Mouse (Mus musculus): ENCODE results near the gene Nr2c1.

The Nr2c1 gene

DNA sequence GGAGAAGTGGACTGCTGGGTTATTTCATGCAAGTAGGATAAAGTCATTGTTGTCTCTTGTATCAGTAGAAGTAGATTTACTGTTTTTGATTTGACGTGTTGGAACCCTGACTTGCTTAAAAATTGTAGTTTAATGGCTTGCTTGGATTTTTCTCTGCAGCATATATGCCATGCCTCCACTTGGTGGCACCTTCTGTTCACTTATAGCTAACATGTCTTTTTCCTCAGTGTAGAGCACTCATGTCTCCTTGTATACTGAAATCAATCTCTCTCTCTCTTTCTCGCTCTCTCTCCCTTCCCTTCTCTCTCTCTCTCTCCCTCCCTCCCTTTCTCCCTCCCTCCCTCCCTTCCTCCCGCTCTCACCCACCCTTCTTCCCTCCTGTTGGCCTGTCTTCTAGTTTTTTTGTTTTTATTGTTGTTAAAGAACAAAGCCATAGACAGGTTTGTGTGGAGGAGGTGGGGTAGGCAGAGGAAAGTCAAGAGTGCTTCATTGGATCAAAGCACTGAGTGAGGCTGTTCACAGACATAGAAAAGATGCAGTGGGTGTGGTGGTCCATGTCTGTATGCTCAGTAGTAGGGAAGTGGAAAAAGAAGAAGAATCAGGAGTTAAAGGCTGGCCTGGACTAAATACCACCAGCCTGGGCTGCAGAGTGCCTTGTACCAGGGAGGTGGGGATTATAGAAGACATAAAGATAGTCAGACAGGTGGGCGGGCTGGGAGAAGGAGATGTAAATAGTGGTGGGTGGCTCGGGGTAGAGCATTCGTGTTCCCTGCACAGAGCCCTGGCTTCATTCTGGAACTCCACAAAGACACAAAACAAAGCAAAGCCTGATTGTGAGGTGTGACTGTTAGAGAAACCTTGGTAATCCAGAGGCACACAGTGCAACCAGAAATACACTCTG is 63.1 kb downstream of the Nr2c1 start:
- DNase-seq (ENCODE audit: low spot score): no peak

- no peak for DNase-seq (ENCODE audit: low spot score)
Observed at GRCm38 (mm10) chr10:94211725-94212124, 63.9 kb downstream of the Nr2c1 start.

DNA sequence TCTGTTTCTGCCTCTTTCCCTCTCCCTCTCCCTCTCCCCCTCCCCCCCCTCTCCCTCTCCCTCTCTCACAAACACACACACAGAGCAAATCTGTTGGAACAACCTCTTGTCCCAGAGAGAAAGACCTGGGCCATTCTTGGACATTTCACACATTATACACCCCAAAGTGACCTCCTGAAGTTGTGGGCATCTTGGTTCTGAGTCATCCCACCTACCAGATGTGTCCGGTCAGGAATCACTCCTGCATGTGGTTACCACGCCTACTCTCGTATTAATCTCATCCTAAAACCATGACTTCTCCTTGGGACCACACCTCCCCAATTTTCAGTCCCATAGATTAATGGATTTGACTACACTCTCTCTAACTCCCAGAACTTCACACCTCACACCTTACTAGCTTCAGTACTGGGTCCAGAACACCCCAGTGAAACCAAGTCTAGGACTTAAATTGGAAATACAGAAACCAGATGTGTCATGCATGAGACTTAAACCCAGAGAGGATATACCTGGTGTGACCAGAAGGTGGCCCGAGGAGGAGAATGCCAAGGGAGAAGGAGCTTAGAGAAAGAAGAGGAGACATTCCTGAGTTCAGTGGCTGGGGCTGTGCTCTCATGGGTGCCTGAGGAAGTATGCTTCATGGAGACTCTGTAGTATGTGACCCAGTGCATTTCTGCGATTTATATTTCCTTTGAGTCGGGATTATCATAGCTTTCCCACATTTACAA is 77.4 kb downstream of the Nr2c1 start:
- DNase-seq (ENCODE audit: low spot score): no peak

- no peak for DNase-seq (ENCODE audit: low spot score)
Observed at GRCm38 (mm10) chr10:94230172-94230981, 82.6 kb downstream of the Nr2c1 start.

GRCm38 (mm10) chr10:94231025-94231424 is 83.2 kb downstream of the Nr2c1 start:
- DNase-seq (ENCODE audit: low spot score): no peak

DNA sequence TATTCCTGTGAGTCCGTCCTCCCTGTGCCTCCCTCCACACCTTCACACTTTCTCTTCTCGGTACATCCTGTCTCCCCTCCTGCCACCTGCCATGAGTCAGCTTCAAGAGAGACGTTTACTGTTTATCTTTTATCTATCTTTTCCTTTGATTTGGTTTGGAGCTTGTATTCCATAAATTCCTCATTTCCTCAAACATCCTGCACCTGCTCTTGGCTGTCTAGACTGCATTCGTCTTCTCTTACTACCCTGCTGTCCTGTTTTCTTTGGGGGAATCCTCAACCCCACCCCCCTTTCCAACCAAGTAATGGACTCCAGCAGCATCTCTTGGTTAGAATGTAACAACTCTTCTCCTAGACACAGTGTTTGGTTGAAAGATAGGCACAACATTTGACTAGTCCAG is 87.4 kb downstream of the Nr2c1 start:
- DNase-seq (ENCODE audit: low spot score): no peak

GRCm38 (mm10) chr10:94241346-94241745 is 93.5 kb downstream of the Nr2c1 start:
- DNase-seq (ENCODE audit: low spot score): no peak
